Mouse (Mus musculus): ENCODE results near the gene Gpr182.

Gpr182 gene

DNA sequence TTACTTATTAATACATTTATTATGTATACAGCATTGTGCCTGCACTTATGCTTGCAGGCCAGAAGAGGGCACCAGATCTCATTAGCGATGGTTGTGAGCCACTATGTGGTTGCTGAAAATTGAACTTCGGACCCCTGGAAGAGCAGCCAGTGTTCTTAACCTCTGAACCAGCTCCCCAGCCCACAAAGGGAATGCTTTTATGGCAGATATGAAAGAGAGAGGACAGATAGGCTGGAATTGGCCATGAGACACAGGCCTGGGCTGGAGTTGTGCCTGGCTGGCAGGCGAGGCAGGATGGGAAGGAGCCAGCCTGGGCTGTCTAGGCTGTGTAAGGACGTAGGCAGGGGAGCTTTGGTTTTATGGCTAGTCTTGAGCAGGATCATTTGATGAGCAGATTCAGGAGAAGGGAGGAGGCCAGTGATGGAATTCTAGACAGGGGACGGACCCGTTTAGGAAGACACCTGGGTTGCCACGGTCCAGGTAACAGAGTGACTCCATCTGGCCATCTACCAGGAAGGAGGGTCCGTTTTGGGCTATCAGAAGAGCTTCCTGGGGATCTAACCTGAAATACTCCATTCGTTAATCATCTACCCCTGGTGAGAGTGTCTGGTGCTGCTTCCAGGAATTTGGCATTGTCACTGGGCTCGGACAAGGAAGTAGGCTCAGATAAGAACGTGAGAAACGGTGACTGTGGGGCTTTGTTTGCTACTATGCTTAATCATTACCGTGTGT is 13.2 kb downstream of the Gpr182 start:
- DNase-seq (ENCODE audit: low read depth) = no peak

DNA sequence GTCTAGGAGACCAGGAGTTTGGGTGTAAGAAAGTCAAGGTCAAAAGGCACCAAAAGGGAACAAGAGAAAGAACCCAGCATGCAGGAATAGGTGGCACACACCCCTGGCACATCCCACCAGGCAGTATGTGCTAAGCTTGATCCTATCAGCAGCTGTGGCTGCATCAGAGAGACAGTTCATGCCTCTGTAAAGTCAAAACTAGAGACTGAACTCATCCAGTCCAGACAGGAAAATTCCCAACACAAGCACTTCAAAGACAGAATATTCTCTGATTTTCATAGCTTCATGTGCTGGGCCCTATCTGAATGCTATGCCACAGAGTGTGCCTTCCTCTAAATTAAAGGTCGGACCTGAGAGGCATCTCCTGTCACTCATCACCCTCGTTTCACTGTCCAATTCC is 14.0 kb downstream of the Gpr182 start:
- no peak for DNase-seq (ENCODE audit: low read depth)

DNA sequence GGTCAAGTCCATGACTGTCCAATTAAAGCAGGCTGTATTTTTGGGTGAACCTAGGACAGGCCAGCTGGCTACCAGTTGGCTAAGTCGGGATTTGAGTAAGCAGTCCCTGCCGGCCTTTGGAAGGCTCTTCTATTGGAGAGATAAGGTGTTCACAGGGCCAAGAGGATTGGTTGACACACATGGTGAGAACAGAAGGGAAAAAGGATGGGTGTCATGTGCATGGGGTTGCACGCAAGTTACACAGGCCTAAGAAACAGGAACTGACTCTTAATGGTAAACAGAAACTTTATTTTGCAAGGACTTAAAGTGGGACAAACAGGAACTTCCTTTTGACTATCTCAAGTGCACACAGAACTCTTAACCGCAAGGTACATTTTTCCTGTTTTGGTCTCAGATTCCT is 14.6 kb downstream of the Gpr182 start:
- no peak for DNase-seq (ENCODE audit: low read depth)

DNA sequence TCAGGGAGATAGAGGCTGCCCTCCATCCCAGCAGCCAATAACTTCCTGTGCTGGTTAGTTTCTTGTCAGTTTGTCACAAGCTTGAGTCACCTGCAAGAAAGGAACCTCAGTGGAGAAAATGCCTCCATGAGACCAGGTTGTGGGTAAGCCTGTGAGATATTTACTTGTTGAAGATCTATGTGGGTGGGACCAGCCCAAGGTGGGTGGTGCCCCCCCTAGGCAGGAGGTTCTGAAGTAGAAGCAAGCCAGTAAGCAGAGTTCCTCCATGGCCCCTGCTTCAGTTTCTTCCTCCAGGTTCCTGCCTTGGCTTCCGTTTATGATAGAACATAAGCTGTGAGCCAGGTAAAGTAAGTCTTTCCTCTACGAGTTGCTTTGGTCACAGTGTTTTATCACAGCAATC is 15.3 kb downstream of the Gpr182 start:
- DNase-seq (ENCODE audit: low read depth) = no peak

DNA sequence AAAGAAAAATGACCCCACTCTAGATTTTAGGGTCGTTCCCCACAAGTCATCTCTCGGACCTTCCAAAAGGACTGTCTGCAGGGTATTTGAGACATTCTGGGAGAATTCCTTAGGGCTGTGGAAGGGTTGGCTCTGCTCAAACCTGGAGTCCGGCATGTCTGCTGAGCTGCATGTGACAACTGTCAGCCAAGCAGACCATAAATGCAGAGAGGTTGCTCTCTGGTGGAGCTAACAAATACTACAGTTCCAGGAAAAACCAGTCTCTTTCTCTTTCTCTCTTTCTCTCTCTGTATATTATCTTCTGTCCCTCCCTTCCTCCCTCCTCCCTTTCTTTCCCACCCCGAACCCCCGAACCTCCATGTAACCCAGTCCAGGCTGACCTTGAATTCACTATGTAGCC is 17.1 kb downstream of the Gpr182 start:
- no peak for DNase-seq (ENCODE audit: low read depth)

DNA sequence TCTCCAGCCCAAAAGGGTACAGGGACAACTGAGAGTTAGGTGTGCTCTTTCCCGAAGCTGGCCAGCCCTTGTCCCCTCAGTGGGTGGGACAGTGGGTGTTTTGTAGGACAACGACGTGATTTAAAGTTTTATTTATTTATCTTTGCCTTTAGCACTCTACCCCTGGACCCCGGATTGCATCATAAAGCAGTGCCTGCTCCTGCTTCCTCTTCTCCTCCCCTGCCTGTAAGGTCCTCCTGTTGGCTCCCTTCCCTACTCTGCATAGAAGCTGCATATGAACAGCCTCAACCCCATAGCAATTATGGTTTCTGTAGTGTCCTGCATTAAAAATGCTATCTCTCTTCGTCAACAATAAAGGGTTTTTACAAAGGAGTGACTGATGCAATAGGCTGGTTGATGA is 20.1 kb downstream of the Gpr182 start:
- no peak for DNase-seq (ENCODE audit: low read depth)

DNA sequence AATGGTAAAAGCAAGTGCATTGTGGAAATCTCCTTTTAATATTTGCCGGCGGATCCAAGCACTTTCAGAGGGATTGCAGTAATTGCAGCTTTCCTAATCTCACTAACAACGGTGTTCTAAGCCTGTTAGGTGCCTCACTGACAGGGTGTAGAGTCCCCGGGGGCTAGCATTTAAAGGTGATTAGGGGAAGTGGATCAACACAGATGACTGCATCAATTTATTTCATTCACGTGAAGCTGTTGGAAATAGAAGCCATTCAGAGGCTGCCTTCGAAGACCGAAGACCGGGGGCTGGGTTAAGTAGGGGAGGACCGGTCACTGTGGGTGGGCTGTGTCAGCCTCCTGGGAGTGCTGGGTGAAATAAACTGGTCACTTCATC is 20.6 kb downstream of the Gpr182 start:
- no peak for DNase-seq (ENCODE audit: low read depth)

DNA sequence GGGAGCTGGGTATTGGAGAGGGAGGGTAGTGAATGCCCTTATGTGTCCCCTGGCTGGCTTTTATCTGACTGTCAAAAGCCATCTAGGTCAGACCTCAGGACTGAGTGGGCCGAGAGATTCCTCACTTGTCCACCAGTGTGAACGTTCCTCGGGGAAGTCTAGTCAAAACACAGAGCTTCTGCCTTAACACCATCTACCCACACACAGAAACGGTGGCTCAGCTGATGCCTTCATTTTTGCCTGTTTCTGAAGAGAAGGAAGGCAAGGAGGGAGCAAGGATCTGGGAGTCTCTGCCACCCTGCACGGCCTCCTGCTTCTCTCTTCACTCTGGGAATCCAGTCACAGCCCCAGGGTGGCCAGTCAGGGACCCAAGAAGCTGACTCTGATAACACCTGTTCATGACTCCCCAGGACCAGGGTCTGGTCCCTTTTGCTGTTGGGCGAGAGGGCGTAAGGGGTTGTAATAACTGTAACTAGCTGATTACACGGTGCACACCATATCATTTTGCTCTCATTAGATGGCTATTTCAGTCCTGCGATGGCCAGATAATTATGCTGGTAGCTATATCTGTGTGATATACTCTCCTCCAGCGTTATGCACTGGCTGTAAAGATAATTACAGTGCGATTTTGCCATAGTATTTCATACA is 21.1 kb downstream of the Gpr182 start:
- DNase-seq (ENCODE audit: low read depth) = no peak

DNA sequence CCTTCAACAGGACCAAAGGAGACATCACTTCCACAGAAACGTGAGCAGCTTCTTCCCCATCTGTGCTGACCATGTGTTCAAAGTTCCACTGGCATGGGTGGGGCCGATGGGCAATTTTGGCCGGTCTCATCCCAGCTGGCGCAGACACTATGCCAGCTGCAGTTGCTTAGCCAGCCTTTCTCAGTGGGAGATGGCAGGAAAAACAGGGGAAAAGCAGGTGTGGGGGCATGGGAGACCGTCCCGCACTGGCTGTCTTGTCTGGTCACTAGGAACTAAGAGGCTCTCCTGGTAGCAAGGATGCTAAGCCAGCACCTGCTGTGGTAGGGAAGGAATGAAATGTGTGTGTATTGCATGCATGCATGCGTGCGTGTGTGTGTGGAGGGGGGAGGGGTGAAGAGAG is 23.1 kb downstream of the Gpr182 start:
- DNase-seq (ENCODE audit: low read depth) = no peak

DNA sequence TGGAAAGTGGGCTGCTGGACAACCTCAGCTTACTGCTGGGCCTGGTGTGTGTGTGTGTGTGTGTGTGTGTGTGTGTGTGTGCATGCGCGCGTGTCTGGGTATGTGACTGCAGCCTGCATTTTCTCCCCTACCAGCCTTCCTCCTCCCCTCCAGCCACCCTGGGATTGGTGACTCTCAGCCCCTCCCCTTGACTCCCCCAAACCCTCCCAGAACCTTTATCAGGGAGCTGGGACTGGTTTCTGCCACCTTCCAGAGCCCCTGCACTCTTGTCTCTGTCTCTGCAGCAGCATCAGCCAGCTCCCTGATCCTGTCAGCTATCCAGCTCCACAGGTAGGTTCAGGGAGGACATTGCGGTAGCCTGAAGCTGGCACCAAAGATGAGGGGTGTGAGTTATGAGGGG is 26.4 kb downstream of the Gpr182 start:
- no peak for DNase-seq (ENCODE audit: low read depth)

DNA sequence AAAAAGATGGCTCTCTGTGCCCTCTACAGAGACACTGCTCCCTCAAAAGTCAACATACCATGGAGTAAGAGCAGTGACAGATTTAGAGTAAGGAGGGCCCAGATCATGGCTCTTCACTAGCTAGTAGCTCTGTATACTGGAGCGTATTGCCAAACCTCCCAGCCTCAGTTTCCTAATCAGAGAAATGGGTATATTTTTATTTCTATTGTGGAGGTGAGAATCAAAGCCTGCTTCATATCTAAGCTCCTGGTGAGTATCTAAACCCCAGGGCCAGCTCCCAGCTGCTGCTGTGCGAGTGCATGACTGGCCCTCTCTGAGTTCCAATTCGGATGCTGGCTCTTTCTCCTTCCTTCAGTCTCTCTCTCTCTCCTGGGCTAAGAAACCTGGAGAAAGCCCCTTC is 27.4 kb downstream of the Gpr182 start, which contains the start of gene Tac2:
Gene Tac2 (plus strand): TSS at position 301 of the 400 bp plus-strand sequence.
- DNase-seq (ENCODE audit: low read depth) = no peak

DNA sequence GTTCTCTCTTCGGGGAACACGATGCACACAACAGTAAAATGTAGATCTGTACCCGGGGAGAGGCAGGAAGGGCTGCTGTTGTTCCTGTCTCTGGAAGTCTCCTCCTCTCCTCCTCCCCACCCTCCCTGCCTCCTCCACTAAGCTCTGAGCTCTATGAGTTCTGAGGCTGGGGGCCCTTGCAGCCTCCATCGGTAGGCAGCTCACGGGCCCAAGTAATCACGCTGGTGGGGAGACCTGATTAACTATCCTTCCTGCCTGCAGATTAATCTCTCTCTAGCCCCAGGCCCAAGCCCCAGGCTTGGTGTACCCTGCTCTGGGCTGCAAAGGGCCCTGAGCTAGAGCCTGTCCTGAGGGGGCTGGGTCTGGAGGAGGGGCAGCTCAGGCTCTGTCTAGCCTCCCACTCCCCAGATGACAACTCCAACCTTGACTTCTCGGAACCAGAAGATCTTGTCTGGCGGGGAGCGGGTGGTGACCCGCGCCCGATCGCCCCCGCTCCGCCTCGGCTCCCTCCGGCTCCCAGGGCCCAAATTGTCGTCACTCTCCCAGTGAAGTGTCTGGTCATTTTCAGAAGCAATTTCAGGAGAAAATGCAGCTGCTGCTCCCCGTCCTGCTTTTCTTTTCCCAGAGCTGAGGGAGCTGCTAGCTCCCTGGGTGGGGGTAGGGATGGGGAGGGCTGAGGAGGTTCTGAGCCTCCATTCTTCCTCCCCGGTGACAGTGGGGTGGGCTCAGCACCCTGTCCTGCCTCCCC is 29.7 kb downstream of the Gpr182 start:
- DNase-seq (ENCODE audit: low read depth) = no peak

DNA sequence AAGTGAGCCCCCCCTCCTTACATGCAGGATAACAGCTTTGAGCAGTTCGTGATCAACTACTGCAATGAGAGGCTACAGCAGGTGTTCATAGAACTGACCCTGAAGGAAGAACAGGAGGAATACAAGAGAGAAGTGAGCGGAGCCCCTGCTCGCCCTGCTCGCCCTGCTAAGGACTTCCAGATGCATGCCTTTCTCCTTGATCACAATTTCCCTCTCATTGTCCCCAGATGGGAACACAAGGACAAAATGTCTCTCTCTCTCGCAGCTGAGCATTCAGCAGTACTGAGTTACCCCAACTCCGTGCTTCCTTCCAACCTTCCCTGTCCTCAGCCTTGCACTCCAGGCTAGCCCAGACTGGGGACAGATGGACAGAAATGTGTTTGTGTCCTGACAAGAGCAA is 38.8 kb downstream of the Gpr182 start:
- no peak for DNase-seq (ENCODE audit: low read depth)

DNA sequence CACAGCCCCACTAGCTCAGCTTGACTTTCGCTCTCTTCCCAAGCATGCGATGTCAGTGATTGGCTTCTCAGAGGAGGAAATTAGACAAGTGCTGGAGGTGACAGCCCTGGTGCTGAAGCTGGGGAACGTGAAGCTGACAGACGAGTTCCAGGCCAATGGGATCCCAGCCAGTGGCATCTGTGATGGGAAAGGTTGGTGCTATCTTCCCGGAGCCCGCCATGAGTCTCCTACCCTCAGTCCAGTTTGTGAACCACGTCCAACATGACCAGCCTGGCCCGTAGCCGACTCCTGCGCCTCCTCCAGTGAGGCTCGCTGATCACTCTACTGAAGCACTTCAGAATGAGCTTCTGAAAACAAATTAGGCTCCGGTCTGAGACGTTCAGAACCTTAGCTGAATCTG is 41.2 kb downstream of the Gpr182 start:
- DNase-seq (ENCODE audit: low read depth) = no peak

DNA sequence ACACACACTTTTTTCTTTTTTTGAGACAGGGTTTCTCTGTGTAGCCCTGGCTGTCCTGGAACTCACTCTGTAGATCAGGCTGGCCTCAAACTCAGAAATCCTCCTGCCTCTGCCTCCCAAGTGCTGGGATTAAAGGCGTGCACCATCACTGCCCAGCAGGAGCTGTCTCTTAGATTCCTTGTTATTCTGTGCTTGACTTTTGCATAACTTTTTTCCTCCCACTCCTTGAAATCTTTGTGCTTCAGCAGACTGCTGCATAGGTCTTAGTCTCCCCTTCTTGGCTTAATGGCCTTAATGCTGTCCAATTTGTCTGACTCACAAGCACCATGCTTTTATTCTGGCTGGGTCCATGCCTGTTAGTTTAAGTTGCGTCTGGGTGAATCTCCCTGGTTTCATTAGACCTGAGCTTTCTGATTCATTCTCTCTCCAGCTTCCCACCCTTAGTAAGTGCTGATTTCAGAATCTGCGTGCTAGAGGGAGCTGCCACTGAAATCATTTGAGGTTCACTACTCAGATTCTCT is 42.6 kb downstream of the Gpr182 start:
- DNase-seq (ENCODE audit: low read depth) = no peak

DNA sequence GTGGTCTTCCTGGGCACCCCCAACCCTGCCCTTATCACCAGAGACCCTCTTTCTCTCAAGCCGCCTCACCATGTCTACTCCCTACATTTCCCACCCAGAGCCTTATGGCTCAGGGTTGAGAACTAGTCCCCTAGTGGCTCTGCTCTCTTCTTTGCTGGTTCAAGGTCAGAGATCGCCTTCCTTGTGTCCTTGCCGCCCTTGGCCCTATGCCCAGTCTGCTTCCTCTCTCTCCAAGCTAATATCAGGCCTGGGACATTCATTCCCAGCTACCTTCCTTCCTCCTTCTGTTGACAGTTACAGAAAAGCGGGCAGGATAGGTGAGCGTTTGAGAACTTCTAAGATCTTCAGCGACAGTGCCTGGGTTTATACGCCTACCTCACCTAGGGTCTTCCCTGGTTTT is 43.8 kb downstream of the Gpr182 start:
- DNase-seq (ENCODE audit: low read depth) = no peak

DNA sequence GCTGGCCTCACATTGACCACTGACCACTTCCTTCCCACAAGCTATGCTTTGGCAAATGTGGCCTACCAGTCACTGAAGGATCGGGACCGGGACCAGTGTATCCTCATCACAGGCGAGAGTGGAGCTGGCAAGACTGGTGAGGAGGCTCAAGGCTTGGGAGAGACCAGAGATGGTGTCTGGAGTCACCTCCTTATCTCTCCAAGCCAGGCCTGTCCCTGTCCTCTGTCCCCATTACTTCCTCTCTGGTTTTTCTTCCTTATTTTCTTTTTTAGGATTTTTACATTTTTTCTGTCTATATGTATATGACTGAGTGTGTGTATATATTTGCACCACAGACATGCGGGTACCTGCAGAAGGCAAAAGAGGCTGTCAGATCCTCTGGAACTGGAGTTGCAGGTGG is 45.7 kb downstream of the Gpr182 start:
- no peak for DNase-seq (ENCODE audit: low read depth)

DNA sequence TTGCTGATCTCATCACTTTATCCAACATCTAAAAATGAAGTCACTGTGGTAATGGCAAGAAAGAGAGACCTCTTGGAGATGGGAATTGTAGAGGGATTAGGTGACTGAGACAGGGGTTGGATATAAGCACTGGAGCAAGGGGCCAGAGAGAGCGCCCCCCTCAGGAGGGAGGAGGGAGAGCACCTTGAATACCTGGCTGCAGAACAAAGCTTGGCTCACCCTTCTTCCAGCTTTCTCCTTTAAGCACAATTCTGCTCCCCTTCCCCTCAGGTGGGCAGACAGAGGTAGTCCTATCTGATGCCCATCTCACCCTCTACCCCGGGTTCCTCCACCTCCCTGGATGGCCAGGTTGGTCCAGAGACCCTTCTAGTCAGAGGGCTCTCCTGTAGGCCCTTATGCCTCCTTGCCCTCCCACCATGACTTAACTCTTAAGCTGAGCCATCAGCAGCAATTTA is 46.7 kb downstream of the Gpr182 start, which contains the start of gene Myo1a:
Gene Myo1a (plus strand): TSS at position 405 of the 455 bp plus-strand sequence.
- DNase-seq (ENCODE audit: low read depth) = no peak

DNA sequence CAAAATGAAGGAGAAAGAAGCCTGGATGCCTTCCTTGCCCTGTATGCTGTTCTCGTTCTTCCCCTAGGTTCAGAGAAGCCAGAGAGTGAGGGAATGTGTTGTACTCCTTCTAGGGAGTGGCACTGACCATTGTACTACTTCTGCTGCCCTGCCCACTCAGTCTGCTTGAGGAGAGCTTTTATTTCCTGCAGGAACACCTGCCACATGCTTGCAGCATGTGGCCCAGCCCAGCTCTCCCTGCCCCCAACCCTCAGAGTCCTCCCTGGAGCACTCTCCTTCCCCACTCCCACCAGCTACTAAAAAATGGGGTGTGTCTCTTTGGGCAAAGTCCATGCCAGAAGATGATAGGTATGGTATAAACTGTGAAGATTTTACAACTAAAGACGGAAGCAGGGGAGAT is 47.2 kb downstream of the Gpr182 start:
- DNase-seq (ENCODE audit: low read depth) = no peak

DNA sequence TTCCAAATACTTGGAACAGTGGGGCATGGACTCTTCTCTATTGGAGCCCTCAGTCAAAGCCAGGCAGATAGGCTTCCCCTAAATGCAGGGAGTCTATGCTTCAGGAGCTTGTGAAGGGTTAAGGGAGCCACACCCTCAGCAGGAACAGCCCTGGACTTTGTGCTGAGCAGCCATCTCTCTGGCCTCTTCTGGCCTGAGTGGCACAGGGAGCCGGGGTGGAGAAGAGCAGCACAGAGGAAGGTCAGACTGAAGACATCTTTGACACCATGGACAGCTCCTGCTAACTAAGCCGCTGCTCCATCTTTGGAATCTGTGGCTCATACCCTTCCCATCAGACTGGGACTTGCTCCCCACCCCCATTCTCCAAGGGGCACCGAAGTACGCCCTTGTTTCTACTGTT is 48.2 kb downstream of the Gpr182 start:
- DNase-seq (ENCODE audit: low read depth) = no peak

DNA sequence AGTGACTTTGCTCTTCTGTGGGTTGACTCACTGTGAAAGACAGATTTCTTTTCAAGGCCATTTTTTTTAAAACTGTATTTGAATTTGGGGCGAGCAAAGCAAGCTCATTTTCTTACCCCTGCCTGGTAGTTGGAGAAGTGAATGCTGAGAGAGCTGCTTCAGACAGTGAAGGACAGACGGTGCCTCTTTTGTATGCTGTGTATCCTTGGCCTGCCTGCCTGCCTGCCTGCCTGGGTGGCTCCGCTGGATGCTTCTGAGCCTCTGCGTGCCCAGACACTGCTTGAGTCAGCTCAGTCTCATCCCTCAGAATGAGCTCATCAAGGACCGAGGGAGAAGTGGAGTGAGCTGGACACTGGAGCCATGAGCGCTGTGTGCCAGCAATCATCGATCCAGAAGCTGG is 52.6 kb downstream of the Gpr182 start:
- DNase-seq (ENCODE audit: low read depth) = no peak
